Mouse (Mus musculus) thymus, adult 2 months (tissue): ENCODE data around the gene Card19.
A peak's percentile ranks its signal among the peaks of the same experiment; 100 is the strongest.

Experiments
- CTCF ChIP-seq: fragments of 200-500 bp; IDR thresholded peaks from 2 replicates; pipeline ENCODE4 v1.5.1; 2012; ENCODE audit warnings: mild to moderate bottlenecking, control low read depth, low read length, moderate library complexity, borderline replicate concordance; ENCODE audit not compliant: control insufficient read depth, poor library complexity, insufficient read depth; ENCODE audit errors: extremely low read depth
- POLR2A ChIP-seq: fragments of 200-500 bp; IDR thresholded peaks from 2 replicates; pipeline ENCODE4 v1.6.1; 2012; ENCODE audit warnings: mild to moderate bottlenecking, low read length, control low read depth, moderate library complexity; ENCODE audit not compliant: control insufficient read depth, poor library complexity, insufficient read depth; ENCODE audit errors: extremely low read depth

DNA sequence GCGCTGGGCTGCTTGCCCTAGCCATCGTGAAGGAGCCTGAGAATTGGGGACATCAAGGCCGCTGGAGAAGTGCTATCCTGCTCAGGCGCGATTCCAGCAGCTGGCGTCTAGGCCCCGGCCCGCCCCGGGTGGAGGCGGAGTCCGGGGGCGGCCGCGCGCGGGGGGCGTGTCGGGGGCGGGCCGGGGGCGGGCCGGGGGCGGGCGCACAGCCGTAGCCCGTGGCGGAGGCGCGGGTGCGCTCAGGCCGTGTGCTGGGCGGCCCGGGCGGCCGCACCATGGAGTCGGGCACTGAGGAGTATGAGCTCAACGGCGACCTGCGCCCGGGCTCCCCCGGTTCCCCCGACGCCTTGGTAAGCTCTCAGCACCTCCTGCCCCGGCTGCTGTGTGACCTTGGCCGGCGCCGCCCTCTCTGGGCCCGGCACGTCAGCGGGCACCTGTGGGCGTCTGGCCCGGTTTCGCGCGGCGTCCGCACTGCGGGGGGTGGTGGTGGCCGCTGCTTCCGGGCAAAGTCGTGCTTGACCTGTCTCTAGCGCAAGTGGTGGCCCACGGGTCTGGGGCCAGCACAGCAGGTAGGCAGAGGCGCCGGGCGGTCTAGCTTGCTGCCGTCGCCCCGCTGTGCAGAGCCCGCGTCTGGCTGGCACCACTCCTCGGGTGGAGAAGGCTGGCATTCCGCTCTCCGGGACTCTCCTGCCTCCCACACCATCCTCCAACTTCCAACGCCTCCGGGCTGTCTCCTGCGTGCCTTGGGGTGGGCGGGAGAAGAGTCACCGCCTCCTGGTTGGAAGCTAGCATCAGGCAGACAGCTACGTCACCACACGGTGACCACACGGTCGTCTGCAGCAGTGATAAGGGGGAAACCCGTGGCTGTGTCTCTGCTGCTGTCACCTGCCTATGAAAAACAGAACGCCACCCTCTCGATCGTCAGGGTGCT, 28.3 kb downstream of the Card19 start, which contains the start of gene Ninj1:
- no peak for TF ChIP-seq CTCF
- peak; percentile 32; the same call in 1 of the 2 replicates for TF ChIP-seq POLR2A
